Mouse (Mus musculus) liver, embryonic 12.5 days (tissue): ENCODE results near the gene Gskip. TPM values are rescaled to one million over a fixed set of nuclear protein-coding genes. Genes with fewer than 3 reads are reported as not detected.

Experiments used
- ATAC-seq: fragments of 200-750 bp; cut with Nextera tagmentation; 2 replicates; pipeline ENCODE4 v1.8.0; 2017; ENCODE audit warnings: moderate number of reproducible peaks, mild to moderate bottlenecking, moderate library complexity
- H3K27ac ChIP-seq: fragments of 300-500 bp; sonication (generic); 2 replicates; pipeline ENCODE4 v1.5.1; 2016; ENCODE audit warnings: mild to moderate bottlenecking
- H3K27me3 ChIP-seq: fragments of 300-500 bp; sonication (generic); replicated peaks from 2 replicates; pipeline ENCODE4 v1.6.1; 2016; ENCODE audit warnings: mild to moderate bottlenecking, moderate library complexity
- H3K36me3 ChIP-seq: fragments of 300-500 bp; sonication (generic); 2 replicates; pipeline ENCODE4 v1.6.1; 2016; ENCODE audit warnings: mild to moderate bottlenecking, moderate library complexity
- H3K4me1 ChIP-seq: fragments of 300-500 bp; sonication (generic); 2 replicates; pipeline ENCODE4 v1.6.1; 2016
- H3K4me2 ChIP-seq: fragments of 300-500 bp; sonication (generic); 2 replicates; pipeline ENCODE4 v1.6.1; 2016; ENCODE audit warnings: mild to moderate bottlenecking, moderate library complexity
- H3K4me3 ChIP-seq: fragments of 300-500 bp; sonication (generic); 2 replicates; pipeline ENCODE4 v1.5.1; 2016; ENCODE audit warnings: mild to moderate bottlenecking, moderate library complexity
- H3K9ac ChIP-seq: fragments of 300-500 bp; sonication (generic); 2 replicates; pipeline ENCODE4 v1.6.1; 2016; ENCODE audit warnings: mild to moderate bottlenecking, moderate library complexity
- H3K9me3 ChIP-seq: fragments of 300-500 bp; sonication (generic); replicated peaks from 2 replicates; pipeline ENCODE4 v1.6.1; 2016; ENCODE audit warnings: mild to moderate bottlenecking, moderate library complexity
- whole genome bisulfite sequencing: fragments of 180-500 bp; shearing (Covaris S2); methylation state at CpG from one replicate; pipeline ENCODE4 v1.1.7; 2016; ENCODE audit not compliant: insufficient replicate concordance; 5-methylcytosine and 5-hydroxymethylcytosine counted together
- polyA plus RNA-seq: library from polyadenylated mRNA; unstranded; fragments of >200 nt; fragmentation: Nextera tagmentation; extraction: Ambion mirVana; gene quantifications from 2 replicates; pipeline ENCODE4 v1.2.1, GENCODE M21; 2016

The Gskip gene
- polyA plus RNA-seq, 1 experiment from 2014 or later = 16.5 TPM

GRCm38 (mm10) chr12:105688546-105688945 is 3.9 kb downstream of the Gskip start:
- Histone ChIP-seq H3K9me3 (no peaks in the 10 kb centered on the region), H3K36me3 (peaks cover 13% of the 10 kb centered on the region; the same call in 1 of the 2 replicates), H3K9ac (no peak overlapping the region), H3K4me1 (peaks cover 29% of the 10 kb centered on the region), H3K27me3 (no peaks in the 10 kb centered on the region), H3K27ac (no peak overlapping the region), H3K4me3 (no peak overlapping the region), H3K4me2 (no peak overlapping the region)
- 63% methylated on average over 3 of the region's 4 CpGs for WGBS
- no peak for ATAC-seq

- Histone ChIP-seq H3K27ac (no peak overlapping the region), H3K9ac (no peak overlapping the region), H3K9me3 (no peaks in the 10 kb centered on the region), H3K27me3 (no peaks in the 10 kb centered on the region), H3K4me2 (no peak overlapping the region), H3K4me1 (peaks cover 24% of the 10 kb centered on the region), H3K4me3 (no peak overlapping the region), H3K36me3 (peaks cover 22% of the 10 kb centered on the region; the same call in 1 of the 2 replicates)
- 71% methylated on average over 13 of the region's 13 CpGs for WGBS
- ATAC-seq = no peak
Measured at GRCm38 (mm10) chr12:105689435-105689834, 4.8 kb downstream of the Gskip start.

- Histone ChIP-seq H3K9ac (no peak overlapping the region), H3K36me3 (peaks cover 24% of the 10 kb centered on the region; the same call in 1 of the 2 replicates), H3K27ac (no peak overlapping the region), H3K9me3 (no peaks in the 10 kb centered on the region), H3K4me3 (no peak overlapping the region), H3K27me3 (no peaks in the 10 kb centered on the region), H3K4me1 (0 out of 2 replicates have a peak, but pooled peaks cover 5% of the 10 kb centered on the region), H3K4me2 (no peak overlapping the region)
- ATAC-seq = no peak
- 85% methylated on average over 2 of the region's 2 CpGs for WGBS
Measured at GRCm38 (mm10) chr12:105694021-105694420, 9.4 kb downstream of the Gskip start.

DNA sequence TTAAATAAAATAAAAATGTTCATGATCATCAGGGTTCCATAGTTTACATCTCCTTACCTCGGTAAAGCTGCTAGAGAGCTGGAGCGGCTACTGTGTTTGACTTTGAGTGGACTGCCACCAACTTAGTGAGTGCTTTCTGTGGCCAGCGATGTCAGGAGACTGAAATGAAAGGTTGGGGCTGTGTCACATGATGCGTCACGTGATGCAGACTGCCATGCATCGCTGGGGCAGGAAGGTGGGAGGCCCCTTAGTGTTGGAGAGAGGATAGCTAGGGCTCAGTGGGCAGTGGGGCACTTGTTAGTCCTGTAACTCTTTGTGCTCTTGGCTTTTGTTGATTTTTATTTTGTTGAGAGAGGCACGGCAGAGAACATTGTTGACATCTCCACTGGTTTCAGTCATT is 11.2 kb downstream of the Gskip start:
- Histone ChIP-seq H3K4me1 (0 out of 2 replicates have a peak, but pooled peaks cover 5% of the 10 kb centered on the region), H3K27ac (no peak overlapping the region), H3K4me3 (no peak overlapping the region), H3K36me3 (peaks cover 26% of the 10 kb centered on the region; the same call in 1 of the 2 replicates), H3K27me3 (no peaks in the 10 kb centered on the region), H3K9me3 (no peaks in the 10 kb centered on the region), H3K9ac (no peak overlapping the region), H3K4me2 (no peak overlapping the region)
- WGBS = 71% methylated on average over 7 of the region's 7 CpGs
- ATAC-seq = no peak

DNA sequence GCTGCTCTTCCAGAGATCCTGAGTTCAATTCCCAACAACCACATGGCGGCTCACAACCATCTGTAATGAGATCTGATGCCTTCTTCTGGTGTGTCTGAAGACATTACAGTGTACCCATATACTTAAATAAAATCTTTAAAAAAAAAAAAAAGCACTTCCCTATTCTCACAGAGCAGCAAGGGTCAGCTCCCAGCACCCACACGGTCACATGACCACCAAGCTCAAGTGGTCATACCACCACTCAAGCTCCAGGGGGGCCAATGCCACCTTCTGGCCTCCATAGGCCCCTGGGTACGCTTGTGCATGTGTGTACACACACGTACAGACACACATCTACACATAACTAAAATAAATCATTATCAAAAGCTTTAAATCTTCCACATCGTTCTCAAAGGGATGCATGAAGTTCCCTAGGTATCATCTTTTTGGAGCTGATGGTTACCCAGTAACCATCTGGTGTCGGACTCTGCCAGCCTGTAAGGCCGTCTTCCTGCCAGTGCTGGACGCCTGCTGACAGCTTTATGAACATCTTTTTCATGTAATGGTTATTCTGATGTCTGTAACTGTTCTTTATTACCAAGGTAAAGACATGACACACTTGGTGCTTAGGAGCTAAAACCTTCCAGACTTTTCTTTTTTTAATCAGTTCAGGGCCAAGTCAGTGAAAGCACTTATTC is 12.6 kb downstream of the Gskip start:
- Histone ChIP-seq H3K27ac (no peak overlapping the region), H3K4me1 (0 out of 2 replicates have a peak, but pooled peaks cover 5% of the 10 kb centered on the region), H3K27me3 (no peaks in the 10 kb centered on the region), H3K4me2 (no peak overlapping the region), H3K36me3 (peaks cover 32% of the 10 kb centered on the region; the same call in 1 of the 2 replicates), H3K4me3 (no peak overlapping the region), H3K9ac (no peak overlapping the region), H3K9me3 (no peaks in the 10 kb centered on the region)
- WGBS = 81% methylated on average over 8 of the region's 8 CpGs
- no peak for ATAC-seq

GRCm38 (mm10) chr12:105700433-105700832 is 15.8 kb downstream of the Gskip start:
- WGBS = 81% methylated on average over 12 of the region's 12 CpGs
- no peak overlapping the region for H3K4me3 ChIP-seq
- peaks cover 12% of the 10 kb centered on the region for H3K4me1 ChIP-seq
- H3K36me3 ChIP-seq = peaks cover 21% of the 10 kb centered on the region; the same call in 1 of the 2 replicates
- no peak overlapping the region for H3K4me2 ChIP-seq
- no peaks in the 10 kb centered on the region for H3K9me3 ChIP-seq
- H3K27me3 ChIP-seq = no peaks in the 10 kb centered on the region
- no peak overlapping the region for H3K27ac ChIP-seq
- H3K9ac ChIP-seq = no peak overlapping the region
- no peak for ATAC-seq

- H3K36me3 ChIP-seq = peaks cover 8% of the 10 kb centered on the region; the same call in 1 of the 2 replicates
- peak within 1 kb of the TSS; percentile 37; the same call in 1 of the 2 replicates for H3K9ac ChIP-seq
- peak; percentile 99 for ATAC-seq
- peak within 1 kb of the TSS; percentile 42; the same call in 1 of the 2 replicates for H3K27ac ChIP-seq
- peak within 1 kb of the TSS; percentile 40 for H3K4me3 ChIP-seq
- peaks cover 10% of the 10 kb centered on the region; the same call in 1 of the 2 replicates for H3K27me3 ChIP-seq
- peak within 1 kb of the TSS; percentile 73 for H3K4me2 ChIP-seq
- H3K9me3 ChIP-seq = no peaks in the 10 kb centered on the region
- H3K4me1 ChIP-seq = peaks cover 16% of the 10 kb centered on the region
- 10% methylated on average over 22 of the region's 22 CpGs for WGBS
Measured at GRCm38 (mm10) chr12:105705799-105706487, 21.3 kb downstream of the Gskip start, which contains the start of gene Ak7. Gene Ak7, plus strand, starts transcription at chr12:105705976.

GRCm38 (mm10) chr12:105718616-105719015 is 34.0 kb downstream of the Gskip start:
- Histone ChIP-seq H3K27ac (no peak overlapping the region), H3K4me1 (peaks cover 23% of the 10 kb centered on the region), H3K4me3 (peak overlapping the region; percentile 37), H3K9me3 (no peaks in the 10 kb centered on the region), H3K36me3 (no peaks in the 10 kb centered on the region), H3K27me3 (peaks cover 5% of the 10 kb centered on the region; the same call in 1 of the 2 replicates), H3K9ac (peak overlapping the region; percentile 22), H3K4me2 (peak overlapping the region; percentile 55)
- 47% methylated on average over 17 of the region's 17 CpGs for WGBS
- ATAC-seq = peak; percentile 74

- Histone ChIP-seq H3K4me3 (no peak overlapping the region), H3K27ac (no peak overlapping the region), H3K4me1 (peaks cover 39% of the 10 kb centered on the region), H3K9ac (no peak overlapping the region), H3K9me3 (no peaks in the 10 kb centered on the region), H3K4me2 (no peak overlapping the region), H3K27me3 (peaks cover 3% of the 10 kb centered on the region; the same call in 1 of the 2 replicates), H3K36me3 (no peaks in the 10 kb centered on the region)
- 69% methylated on average over 3 of the region's 3 CpGs for WGBS
- ATAC-seq = no peak
Measured at GRCm38 (mm10) chr12:105720196-105720595, 35.6 kb downstream of the Gskip start.

GRCm38 (mm10) chr12:105721452-105722132 is 37.0 kb downstream of the Gskip start:
- Histone ChIP-seq H3K36me3 (no peaks in the 10 kb centered on the region), H3K27me3 (no peaks in the 10 kb centered on the region), H3K4me3 (no peak overlapping the region), H3K4me2 (no peak overlapping the region), H3K9ac (no peak overlapping the region), H3K4me1 (peaks cover 52% of the 10 kb centered on the region), H3K9me3 (no peaks in the 10 kb centered on the region), H3K27ac (no peak overlapping the region)
- ATAC-seq = no peak
- 67% methylated on average over 14 of the region's 14 CpGs for WGBS

- no peaks in the 10 kb centered on the region for H3K36me3 ChIP-seq
- 0% methylated on average over 5 of the region's 5 CpGs for WGBS
- H3K9ac ChIP-seq = no peak overlapping the region
- ATAC-seq = no peak
- H3K4me2 ChIP-seq = no peak overlapping the region
- H3K4me3 ChIP-seq = no peak overlapping the region
- H3K27me3 ChIP-seq = no peaks in the 10 kb centered on the region
- peaks cover 63% of the 10 kb centered on the region for H3K4me1 ChIP-seq
- no peak overlapping the region for H3K27ac ChIP-seq
- no peaks in the 10 kb centered on the region for H3K9me3 ChIP-seq
Measured at GRCm38 (mm10) chr12:105722657-105723056, 38.0 kb downstream of the Gskip start.
